Mouse (Mus musculus) liver, postnatal 0 days (tissue): ENCODE measurements around the gene Rps11.

Experiments used
- CTCF ChIP-seq: sonication (generic); IDR thresholded peaks from 2 replicates; pipeline ENCODE4 v1.5.1; 2016; ENCODE audit warnings: antibody characterized with exemption, low read depth
- EP300 ChIP-seq: IDR thresholded peaks from 2 replicates; pipeline ENCODE4 v1.6.1; 2016; ENCODE audit warnings: antibody characterized with exemption, low read depth, mild to moderate bottlenecking

DNA sequence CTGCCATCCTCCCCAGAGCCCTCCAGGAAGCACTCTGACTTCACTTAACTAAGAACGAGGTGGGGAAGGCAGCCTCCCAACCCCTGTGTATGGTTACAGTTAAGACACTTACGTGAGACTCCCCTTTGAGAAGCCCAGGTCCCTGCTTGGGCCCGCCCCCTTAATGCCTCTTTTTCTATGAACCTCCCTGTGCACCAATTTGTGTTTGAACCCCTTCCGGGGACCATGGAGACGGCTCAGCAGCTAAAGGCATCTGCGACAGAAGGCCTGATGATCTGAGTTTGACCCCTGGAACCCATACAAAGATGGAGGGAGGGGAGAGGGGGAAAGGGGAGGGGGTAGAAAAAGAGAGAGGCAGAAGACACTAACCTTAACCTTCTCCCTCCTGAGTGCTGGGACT is 17.8 kb downstream of the Rps11 start:
- TF ChIP-seq CTCF = no peak
- TF ChIP-seq EP300 = no peak
